Mouse (Mus musculus): ENCODE data around the gene Dgkq.

Gene Dgkq

DNA sequence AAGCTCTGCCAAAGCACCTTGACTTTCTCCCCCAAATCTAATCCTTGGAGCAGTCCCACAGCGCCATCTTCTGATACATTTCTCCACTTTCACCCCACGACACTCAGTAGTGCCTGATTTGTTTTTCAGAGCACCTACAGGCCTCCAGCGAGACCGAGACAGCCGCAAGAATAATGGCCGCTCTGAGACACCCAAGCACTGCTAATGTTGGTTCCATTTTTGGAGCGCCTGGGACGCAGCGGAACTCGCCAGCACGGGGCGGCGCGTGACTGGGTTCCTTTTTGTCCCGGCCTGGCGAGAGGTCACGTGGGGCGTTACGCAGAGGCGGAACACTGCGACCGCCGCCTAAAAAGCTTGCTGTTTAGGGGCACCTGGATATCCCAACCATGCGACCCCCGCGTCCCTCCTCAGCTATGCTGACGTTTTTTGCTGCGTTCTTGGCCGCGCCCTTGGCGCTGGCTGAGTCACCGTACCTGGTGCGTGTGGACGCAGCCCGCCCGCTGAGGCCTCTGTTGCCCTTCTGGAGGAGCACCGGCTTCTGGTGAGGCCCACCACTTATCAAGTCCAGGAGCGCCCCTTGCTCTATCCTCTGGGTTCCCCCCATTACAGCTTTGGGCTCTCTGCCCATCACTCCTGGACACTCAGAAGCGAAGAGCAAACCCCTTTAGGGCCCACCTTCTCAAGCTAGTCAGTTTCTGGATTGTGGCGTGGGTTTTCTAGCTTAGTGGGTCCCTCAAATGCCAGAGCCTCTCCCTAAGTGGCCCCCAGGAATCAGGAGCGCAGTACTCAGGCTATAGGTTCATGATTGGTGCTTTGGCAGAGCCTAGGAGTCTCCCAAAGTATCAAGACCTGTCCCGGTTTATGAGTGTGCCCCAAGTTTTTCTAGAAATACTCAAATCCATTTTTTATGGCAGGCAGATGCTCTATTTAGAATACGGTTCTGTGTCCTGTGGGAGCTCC is at the start of gene Dgkq:
Gene Dgkq (minus strand): TSS at position 696 of the 960 bp plus-strand sequence.
- DNase-seq: peak; percentile 84 to 87

DNA sequence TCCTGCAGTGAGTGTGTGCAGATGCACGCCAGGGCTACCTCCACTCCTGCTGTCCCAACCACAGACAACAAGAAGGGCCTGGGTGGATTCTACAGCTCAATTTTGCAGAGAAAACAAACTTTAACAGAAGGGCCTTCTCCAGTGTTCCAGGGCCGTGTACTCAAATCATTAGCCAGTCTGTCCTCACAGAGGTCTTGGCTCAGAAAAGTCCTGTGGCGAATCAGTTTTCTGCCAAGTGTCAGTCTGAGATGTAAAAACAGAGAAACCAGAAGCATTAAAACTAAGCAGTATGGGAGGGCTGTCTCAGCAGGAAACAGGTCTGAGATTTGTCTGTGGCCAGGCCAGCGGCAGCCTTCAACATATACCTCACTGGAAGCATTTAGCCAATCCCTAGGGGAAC is 48.6 kb upstream of the Dgkq start:
- DNase-seq: no peak

DNA sequence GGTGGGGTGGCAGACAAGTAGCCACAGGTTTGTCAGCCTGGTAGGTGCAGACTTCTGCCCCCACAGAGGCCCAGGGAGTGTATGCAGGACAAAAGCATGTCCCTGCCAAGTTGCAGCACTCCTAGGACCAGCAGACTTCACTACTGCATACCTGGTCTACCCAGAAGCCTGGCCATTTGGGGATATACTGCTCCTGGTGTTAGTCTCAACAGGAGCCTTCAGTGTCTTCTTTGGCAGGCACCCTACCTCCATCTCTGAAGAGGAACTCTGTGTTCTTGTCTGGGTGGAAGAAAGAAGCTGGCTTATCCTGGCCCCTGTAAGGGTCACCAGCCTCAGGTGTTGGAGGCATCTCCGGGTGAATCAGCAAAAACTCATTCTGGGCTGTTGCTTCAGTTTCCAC is 46.5 kb upstream of the Dgkq start:
- no peak for DNase-seq

DNA sequence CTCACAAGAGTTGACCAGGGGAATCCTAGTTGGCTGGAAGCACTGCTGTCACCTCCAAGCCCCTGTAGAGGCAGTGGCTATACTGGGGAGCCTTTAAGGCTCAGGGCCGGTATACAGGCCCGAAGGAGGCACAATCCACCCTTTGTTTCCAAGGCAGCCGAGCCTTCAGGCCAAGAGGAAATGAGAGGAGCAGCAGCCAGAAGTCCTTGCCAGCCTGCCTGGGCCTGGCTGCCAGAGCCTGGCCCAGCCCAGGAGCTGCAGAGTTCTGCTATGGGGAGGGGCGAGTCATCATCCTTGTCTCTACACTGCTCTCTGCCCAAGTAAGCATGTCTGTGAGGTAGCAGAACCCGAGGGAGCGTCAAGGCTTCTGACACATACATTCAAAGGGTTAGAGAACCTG is 44.7 kb upstream of the Dgkq start:
- DNase-seq: no peak

DNA sequence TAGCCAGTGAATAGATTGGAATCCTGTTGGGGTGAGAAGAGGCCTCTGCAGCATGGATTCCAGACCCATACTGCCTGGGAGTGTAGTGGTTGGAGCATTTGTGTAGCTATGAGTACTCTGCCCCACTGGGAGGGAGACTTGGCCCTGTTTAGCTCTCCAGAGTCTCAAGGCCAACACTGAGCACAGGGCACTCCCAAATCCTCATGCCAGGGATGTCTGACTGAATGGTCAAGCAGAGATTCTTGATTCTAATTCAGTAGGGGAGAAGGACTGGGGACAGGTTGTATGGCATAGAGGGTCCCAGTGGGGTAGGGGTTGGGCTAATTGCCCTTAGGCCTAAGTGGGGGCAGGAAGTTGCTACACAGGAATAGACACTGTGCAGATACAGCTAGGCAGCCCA is 44.2 kb upstream of the Dgkq start:
- DNase-seq: no peak

DNA sequence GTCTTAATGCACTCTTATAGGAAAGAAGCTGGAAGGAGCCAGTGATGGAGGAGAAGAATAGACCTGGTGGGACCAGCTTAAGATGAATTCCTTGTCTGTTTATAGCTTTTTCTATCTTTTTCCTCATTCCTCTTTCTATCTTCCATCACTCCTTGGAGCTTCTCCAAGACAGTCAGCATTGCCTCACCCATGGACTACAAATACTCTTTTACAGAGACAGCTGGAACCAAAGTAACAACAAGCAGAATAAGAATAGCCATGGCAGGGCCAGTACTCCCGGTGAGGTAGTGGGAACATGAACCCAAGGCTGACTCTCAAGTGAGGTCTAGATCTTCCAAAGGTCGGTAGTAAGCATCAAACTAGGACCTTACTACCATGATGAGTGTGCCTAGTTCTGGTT is 43.6 kb upstream of the Dgkq start:
- no peak for DNase-seq

DNA sequence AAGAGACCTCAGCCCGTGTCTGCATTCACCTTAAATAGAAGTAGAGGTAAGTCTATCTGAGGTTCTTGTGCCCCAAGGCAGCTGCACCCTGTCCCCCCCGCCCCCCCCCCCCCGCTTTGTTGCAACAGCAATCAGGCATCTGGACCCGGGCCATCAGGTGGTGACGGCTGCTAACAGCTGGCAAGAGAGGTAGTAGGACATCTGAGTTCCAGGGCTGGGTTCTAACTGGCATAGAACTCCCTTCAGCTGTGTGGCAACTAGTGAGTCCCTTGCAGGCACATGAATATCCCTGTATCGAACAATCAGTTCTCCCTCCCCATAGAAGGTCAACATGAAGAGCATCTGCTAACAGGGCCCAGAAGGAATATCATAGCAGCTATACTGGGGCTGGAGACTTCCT is 42.5 kb upstream of the Dgkq start:
- no peak for DNase-seq

DNA sequence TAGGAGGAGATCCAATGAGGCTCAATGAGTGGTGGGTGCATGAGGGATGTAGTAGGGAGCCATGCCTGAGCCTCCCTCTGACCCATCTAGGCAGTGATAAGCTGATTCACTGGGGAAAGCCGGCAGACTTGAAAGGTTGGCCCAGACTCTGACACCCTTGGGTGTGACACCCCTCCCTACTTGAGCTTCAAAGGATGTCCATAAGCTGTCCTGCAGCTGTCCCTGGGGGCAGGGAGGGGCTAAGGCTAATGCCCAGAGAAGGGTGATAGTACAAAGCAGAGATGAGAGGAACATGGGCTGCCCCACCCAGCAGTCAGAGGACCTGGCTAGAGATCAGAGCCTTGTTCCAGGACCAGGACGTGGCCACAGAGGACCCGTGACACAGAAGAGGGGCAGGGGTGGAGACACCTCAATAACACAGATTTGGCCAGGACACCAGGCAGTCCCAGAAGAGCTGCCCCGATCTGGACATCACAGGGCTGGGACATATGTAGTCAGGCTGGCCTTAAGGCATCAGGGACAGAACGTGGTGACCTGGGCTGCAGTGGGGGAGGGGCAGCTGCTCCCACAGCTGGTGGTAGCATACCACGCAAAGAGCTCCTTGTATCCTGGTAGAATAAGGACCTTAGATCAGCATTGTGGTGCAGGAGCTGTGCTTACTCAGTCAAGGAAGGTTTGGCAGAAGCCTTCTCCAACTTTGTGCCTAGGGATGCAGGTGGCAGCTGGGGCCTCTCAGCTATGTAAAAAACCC is 39.7 kb upstream of the Dgkq start:
- no peak for DNase-seq

DNA sequence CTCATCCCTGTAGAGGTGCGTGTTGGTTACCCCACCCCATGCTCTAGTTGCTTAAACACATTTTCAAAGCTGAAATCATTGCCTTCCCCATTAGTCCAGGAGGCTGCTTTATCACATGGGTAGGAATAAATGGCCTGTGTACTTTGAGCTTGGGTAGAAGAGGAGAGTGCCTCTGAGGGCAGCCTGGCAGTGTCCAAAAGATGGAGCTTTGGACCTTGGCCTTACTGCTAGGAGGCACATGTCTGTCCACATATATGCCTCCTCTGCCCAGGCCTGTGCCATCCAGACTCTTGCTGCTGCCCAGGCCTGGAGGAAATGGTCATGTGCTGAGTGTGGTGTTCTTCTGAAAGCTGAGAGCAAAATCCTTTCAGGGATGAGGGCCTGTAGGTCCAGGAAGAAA is 38.9 kb upstream of the Dgkq start:
- DNase-seq: no peak

DNA sequence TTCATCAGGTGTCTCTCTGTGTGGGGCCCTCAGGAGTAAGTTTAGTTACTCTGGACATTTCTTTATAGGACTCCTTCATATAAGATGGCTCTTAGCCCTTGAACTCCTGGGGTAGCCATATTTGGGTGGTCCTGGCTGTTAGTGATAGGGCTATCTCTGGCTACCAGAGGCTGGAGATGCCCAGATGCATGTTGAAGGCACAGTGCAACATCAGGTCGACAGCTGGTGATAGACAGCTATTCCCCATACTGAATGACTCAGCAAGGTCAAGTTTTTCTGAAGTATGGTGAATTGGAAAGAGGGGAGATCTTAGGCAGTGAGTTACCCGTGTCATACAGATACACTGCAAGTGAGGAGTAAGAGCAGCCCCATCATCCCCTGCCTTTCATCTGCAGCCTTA is 38.3 kb upstream of the Dgkq start:
- DNase-seq: no peak

DNA sequence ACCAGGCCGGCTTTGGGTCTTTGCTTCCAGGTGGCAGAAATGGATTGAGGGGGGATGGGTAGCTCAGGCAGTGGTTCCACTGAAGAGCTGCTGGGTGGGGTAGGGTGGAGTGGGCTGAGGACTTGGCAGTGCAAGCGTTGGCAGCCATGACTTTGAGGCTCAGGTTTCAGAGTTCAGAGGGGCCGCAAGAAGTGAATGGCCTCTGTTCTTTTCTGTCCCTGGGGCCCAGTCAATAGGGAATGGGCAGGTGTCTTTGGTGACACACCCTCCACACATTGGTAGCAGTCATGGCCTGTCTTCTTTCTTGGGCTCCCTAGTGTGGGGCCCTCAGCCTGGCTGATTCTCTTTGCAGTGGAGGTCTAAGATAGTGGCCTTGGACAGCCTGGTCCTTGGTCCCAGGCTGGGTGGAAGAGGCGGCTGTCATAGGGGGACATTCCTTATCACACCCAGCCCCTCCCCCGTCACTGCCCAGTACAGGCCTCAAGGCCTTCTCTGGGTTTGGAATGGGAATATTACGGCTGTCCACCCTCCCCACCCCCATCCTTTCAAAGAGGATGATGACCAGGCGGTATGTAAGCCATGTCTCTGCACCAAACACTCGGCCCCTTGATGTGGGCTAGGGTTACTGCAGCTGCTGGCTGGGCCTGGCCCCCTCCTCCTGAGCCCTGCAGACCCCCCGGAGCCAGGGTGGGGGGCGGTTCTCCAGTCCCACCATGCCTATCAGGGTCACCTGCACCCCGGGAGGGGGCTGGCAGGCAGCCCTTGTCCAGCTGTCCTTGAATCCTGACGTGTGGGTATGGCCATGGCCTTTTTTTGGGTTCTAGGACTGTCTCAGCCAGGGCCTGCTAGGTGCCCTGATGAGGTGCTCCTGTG is 34.5 kb upstream of the Dgkq start:
- DNase-seq: no peak

DNA sequence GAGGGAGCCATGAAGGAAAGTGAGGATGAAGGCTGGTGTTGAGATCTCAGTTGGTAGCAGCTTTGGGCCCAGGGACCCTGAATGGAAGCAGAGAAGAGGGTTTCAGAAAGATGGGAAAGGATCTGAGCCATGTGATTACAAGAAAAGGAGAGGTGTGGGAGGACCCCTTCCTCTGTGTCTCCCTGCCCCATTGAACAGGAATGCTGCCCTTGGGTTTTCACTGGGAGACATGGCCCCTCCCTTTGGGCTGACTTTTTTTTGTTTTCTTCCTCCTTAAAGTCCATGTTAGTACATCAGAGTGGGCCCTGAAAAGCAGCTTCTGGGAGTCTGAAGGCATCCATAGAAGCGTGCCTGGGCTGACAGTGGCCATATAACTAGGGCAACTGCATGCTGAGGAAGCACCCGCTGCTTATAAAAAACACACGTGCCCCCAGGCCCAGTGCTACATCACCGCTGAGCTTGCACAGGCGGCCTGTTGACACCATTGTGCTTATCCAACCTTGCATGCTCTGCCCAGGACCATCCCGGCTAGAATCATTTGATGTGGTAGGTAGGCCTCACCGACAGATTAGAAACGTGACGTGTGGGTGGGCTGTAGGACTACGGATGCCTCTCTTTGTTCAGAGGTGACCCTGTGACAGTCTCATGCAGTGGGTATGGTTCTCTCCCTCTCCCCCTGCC is 32.0 kb upstream of the Dgkq start:
- no peak for DNase-seq

DNA sequence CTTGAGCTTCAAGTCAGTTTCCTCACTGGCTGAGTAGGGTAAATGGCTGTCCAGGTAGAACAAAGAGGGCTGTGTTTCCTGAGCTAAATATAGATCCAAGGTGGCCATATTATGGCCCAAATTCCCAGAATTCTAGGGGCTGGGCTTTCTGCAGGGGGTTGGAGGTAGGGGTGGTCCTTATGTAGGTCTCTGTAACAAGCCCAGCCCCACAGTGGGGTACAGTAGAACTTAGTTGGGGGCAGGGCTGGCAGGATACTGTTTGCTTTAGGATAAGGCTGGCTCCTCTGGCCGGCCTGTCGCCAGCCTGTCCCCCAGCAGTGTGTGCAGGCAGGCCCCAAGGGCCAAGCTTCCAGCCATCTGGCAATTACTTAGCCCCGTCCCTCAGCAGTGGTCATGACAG is 30.9 kb upstream of the Dgkq start:
- no peak for DNase-seq

DNA sequence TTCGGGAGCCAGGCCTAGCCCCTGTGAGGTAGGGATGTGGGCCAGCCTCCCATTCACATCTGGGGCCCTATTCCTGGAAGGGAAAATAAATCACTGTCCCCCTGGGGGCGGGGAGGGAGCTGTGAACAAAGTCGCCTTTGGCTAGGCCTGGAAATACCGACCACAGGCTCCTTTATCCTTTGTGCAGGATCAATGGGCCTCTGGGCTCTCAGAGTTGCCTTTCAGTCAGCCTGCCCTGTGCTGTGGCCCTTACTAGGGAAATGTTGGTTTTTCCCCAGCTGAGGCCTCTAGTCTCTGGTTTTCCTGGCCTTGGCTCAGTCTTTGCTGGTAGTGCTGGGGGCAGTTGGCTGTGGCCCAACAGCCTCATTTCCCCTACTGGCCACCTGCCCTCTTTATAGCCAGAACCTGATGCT is 27.9 kb upstream of the Dgkq start:
- no peak for DNase-seq

DNA sequence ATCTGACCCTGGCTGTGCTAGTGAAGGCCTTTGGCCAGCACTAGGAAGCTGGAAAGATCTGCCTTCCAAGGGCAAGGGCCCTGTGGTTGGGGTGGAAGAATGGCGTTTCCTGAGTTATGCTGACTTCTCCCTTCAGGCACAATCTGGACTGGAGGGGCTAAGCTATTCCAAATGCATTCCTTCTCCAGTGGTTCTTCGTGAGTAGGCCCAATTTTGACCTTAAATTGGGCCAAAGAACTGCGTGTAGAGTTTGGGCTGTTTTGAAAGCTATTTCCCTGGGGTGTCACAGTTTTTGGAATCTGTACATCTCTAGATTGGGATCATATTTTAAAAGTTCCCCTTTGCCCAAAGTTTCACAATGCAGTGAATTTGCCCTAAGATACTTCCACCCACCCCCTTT is 27.1 kb upstream of the Dgkq start:
- no peak for DNase-seq

DNA sequence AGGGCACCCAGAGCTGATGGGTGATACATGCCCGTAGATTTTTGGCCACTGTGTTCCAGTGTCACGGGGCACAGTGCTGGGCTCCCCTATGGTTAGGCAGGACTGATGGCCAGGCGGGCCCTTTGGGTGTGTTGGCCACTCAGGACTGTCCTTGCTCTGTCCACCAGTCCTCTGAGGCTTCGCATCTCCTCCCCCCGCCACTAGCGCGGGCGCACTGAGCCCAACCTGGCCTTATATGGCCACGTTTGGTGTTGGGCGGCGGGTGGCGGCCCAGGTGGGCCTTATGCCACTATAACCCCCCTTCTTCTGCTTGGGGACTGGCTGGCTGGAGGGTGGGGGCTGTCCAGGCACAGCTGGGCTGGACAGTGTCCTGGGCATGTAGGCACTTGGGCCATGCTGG is 26.4 kb upstream of the Dgkq start:
- DNase-seq: no peak

DNA sequence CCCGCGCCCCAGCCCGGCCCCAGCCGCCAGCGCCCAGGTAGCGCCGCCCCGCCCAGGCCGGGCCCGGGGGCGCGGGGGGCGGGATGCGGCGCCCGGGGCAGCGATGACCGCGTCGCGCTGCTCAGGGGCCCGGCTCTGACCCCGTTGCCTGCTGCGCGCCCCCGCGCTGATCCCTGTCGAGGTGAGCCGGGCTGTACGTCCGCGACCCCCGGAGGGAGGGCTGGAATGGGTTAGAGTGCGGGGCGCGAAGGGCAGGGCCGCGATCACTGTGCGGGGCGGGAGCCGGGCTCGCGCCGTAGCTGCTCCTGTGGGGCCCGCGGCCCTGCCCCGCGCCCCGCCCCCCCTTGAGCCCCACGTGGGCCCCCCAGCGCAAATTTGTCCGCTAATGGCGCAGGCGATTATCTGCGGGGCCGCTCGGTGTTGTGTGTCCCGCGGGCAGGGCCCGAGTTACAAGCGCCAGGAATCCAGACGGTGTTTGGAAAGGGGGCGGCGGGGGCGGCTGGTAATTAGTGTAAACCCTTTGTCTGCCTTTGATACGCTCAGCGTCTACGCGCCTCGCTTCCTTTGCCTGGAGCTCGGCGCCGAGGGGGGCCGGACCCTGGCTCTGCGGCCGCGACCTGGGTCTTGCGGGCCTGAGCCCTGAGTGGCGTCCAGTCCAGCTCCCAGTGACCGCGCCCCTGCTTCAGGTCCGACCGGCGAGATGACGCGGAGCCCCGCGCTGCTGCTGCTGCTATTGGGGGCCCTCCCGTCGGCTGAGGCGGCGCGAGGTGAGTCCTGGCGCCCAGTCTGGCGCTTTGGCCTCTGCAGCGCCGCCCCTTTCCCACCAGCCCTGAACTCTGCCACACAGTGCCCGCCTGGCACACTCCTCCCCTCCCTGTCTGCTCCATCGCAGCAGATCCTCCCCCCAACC is 25.1 kb upstream of the Dgkq start:
- DNase-seq: peak; percentile 29 to 40

DNA sequence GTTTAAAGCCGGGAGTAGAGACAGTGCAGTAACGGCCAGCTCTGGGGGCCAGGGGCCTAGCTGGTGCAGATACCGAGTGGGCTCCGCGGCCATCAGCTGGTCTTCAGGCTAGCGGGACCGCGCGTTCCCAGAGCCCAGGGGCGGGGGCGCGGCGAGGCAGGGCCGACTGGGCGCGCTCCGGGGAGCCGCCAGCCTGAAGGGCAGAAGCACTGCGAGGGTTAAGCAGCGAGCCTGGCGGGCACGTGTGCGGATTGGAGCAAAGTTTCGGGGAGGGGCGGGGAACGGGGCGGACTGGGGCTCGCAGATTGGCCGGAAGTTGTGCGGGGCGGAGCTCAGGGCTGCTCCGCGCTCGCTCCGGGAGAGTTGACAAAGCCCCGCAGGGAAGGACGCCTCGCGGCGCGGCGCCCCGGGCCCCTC is 24.4 kb upstream of the Dgkq start:
- DNase-seq: peak; percentile 73 to 79

DNA sequence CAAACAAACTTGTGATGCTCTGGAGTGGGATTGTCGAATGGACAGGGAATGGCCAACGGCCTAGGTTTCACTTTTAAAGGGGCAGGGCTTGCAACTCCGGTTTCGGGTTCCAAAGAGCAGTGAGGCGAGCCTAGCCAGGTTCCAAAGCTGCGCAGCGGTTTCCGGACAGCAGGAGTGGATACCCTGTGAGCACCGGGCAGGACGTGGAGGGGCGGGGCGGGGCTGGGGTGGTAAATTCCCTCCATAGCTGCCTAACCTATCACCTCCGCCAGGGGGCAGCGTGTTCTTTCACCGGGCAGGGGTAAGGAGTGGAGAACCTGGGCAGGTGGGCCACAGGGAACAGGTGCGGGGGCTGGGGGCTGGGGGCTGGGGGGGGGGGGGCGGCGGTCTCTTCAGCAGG is 22.8 kb upstream of the Dgkq start, which contains the start of gene Fgfrl1:
Gene Fgfrl1 (plus strand): TSS at position 112 of the 400 bp plus-strand sequence.
- DNase-seq: peak; percentile 54 to 74

DNA sequence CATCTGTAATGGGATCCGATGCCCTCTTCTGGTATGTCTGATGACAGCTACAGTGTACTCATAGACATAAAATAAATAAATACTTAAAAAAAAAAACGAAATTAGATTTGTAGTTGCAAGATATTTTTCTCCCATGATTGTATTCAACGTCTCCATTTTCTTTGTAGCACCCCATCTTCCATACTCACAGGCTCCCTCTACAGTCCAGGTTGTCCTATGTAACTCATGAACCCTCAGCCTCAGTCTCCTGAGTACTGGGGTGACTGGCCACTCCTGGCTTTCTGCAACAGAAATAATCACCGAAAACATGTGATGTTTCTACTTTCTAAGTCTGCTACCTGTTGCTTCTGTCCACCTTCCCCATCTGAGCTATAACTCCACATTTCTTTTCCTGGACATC is 21.7 kb upstream of the Dgkq start:
- DNase-seq: no peak

DNA sequence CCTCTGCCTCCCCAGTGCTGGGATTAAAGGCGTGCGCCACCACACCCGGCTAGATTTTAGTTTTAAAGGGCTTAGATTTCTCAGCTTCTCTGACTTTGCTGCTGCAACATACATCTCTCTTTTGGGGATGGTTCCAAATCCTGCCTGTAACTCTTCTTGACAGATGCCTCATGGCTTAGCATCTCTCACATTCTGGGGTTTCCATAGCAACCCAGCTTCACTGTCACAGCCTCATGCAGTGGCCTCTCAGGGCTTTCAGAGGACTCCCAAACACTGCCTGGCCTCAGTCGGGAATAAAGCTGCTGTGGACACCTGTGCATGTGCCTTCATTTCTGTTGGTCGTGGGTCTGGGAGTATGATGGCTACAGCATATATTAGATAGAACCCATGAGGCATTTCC is 19.6 kb upstream of the Dgkq start:
- no peak for DNase-seq
